12 mouse cellular contexts compared by ENCODE assay signal in the genomic region with DNA sequence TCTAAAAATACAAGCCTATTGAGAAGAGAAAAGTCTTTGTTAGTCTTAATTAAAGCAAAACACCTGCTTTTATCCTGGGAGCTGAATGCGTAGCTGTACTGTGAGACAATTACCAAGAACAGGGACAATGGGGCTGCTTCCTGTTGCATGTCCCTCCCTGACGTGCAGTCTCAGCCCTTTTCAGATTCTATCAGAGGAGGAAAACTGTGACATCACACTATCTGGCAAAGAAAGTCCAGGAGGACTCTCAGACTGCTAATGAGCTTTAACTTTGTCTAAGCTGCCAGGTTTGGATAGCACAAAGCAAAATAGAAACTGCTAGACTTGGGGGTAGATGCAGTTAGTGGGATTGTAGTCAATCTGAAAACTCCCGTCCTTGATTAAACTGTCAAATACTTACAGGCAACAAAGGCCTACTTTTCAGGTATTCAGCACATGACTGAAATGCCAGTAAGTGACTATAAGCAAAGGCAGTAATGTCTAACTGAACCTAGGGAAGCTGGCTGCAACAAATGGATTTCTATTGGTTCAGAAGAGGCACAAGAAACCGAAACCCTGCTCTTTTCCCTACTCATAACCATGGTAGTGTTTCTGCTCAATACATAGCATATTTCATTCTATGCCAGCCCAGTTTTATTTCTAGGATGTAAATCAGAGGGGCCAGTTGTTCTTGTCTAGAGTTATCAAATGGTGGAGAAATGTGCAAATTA.
A peak's percentile ranks its signal among the peaks of the same experiment; 100 is the strongest.
DNase-seq lines count a peak whose midpoint lies in the region; ATAC-seq and TF ChIP-seq lines count a peak whose summit lies in the region.
"Had no signal": no experiment of that assay in that cellular context is flagged by ENCODE, and none has a peak within 500 bp of the region (broad histone marks: within the 10 kb centered on the region; RNA-seq: fewer than 3 reads in every experiment).

No protein-coding gene starts in this region.

- no peak overlapping the region for H3K9ac ChIP-seq in hindbrain, postnatal 0 days (replicated peaks; ENCODE audit: low read length)
- H3K9ac ChIP-seq: liver, embryonic 15.5 days had no signal

- 0 out of 2 replicates have a peak, but pooled peaks cover 4% of the 10 kb centered on the region for H3K4me1 ChIP-seq in hindbrain, postnatal 0 days (ENCODE audit: insufficient read depth, low read length)
- H3K4me1 ChIP-seq in limb, embryonic 10.5 days, result no peaks in the 10 kb centered on the region
- H3K4me1 ChIP-seq: liver, embryonic 15.5 days had no signal

- H3K36me3 ChIP-seq in hindbrain, postnatal 0 days (ENCODE audit: insufficient read depth, low read length), result no peaks in the 10 kb centered on the region
- H3K36me3 ChIP-seq in limb, embryonic 10.5 days, result no peaks in the 10 kb centered on the region
- H3K36me3 ChIP-seq: liver, embryonic 15.5 days had no signal

- DNase-seq in embryo, embryonic 10 days (ENCODE audit: low spot score), result peak; percentile 6
- DNase-seq in embryo, embryonic 9.5 days (ENCODE audit: extremely low spot score), result no peak
- peak; percentile 28 to 44 for DNase-seq in right cerebral cortex, postnatal 10 days (ENCODE audit: low spot score in 2 of 2)
- DNase-seq in right cerebral cortex, postnatal 4 days, result no peak
- peak; percentile 78 for DNase-seq in hindbrain, postnatal 0 days (ENCODE audit: low spot score)
- no peak for DNase-seq in limb, embryonic 10.5 days (ENCODE audit: low spot score)
- no peak for DNase-seq in kidney, adult 8-10 months
- DNase-seq in layer of hippocampus, postnatal 25 days (ENCODE audit: extremely low spot score in 1 of 2, low spot score in 1 of 2), result no peak
- DNase-seq: heart, adult 2 months; right cerebral cortex, postnatal 14 days had no signal

- peak overlapping the region; percentile 51 for H3K27ac ChIP-seq in hindbrain, postnatal 0 days
- H3K27ac ChIP-seq in limb, embryonic 10.5 days, result no peak overlapping the region
- H3K27ac ChIP-seq: heart, adult 2 months; kidney, postnatal 0 days; liver, embryonic 15.5 days had no signal

- TF ChIP-seq CTCF in hindbrain, postnatal 0 days (IDR thresholded peaks at IDR 0.05; ENCODE audit: low read depth), result no peak

- WGBS in hindbrain, postnatal 0 days, result 42% methylated on average over 4 of the region's 4 CpGs
- 81% methylated on average over 4 of the region's 4 CpGs for WGBS in limb, embryonic 10.5 days

- H3K4me2 ChIP-seq in hindbrain, postnatal 0 days (ENCODE audit: low read depth, low read length), result no peak overlapping the region
- H3K4me2 ChIP-seq: liver, embryonic 15.5 days had no signal

- H3K27me3 ChIP-seq in hindbrain, postnatal 0 days (ENCODE audit: insufficient read depth, low read length), result no peaks in the 10 kb centered on the region
- H3K27me3 ChIP-seq in limb, embryonic 10.5 days (ENCODE audit: low read depth, poor library complexity, severe bottlenecking), result no peaks in the 10 kb centered on the region
- H3K27me3 ChIP-seq: liver, embryonic 15.5 days had no signal

- H3K4me3 ChIP-seq in hindbrain, postnatal 0 days (ENCODE audit: low read length), result no peak overlapping the region
- H3K4me3 ChIP-seq in limb, embryonic 10.5 days, result no peak overlapping the region
- H3K4me3 ChIP-seq: heart, adult 2 months; liver, embryonic 15.5 days had no signal

- no peaks in the 10 kb centered on the region for H3K9me3 ChIP-seq in hindbrain, postnatal 0 days (ENCODE audit: low read length)
- no peaks in the 10 kb centered on the region for H3K9me3 ChIP-seq in limb, embryonic 10.5 days (replicated peaks)
- H3K9me3 ChIP-seq: liver, embryonic 15.5 days had no signal

- ATAC-seq in hindbrain, postnatal 0 days, result peak; percentile 91

Comparison
In these comparisons a context has a peak if more than half of its experiments do, and no peak if none do; other contexts are left out.
1. DNase-seq: peak in embryo, embryonic 10 days (single experiment), right cerebral cortex, postnatal 10 days (2 of 2) and hindbrain, postnatal 0 days (single experiment); none in embryo, embryonic 9.5 days (single experiment), right cerebral cortex, postnatal 4 days (single experiment), limb, embryonic 10.5 days (single experiment), kidney, adult 8-10 months (0 of 2) and layer of hippocampus, postnatal 25 days (0 of 2).